Mouse (Mus musculus) ES-Bruce4 (cell line): ENCODE measurements around the gene Stox1.

Experiments used
- CTCF ChIP-seq: IDR thresholded peaks from one replicate; pipeline ENCODE4 v1.8.1; 2011; ENCODE audit warnings: low read depth, low read length
- EP300 ChIP-seq: IDR thresholded peaks from 2 replicates; pipeline ENCODE4 v1.6.1; 2011; ENCODE audit warnings: low read depth, low read length; ENCODE audit not compliant: insufficient read depth
- POLR2A ChIP-seq: IDR thresholded peaks from one replicate; pipeline ENCODE4 v1.8.1; 2011; ENCODE audit warnings: low read length; ENCODE audit not compliant: insufficient read depth

GRCm38 (mm10) chr10:62725771-62726687, at the start of gene Stox1:
- TF ChIP-seq CTCF (peak; percentile 45), EP300 (no peak), POLR2A (no peak)
